Mouse (Mus musculus) C2C12 (cell line): ENCODE results near the gene Adssl1.

ENCODE experiments used
- CTCF ChIP-seq: IDR thresholded peaks from one replicate; pipeline ENCODE4 v1.5.1; 2011; ENCODE audit not compliant: control insufficient read depth, insufficient read depth, insufficient read length
- FOSL1 ChIP-seq: IDR thresholded peaks from one replicate; pipeline ENCODE4 v1.8.0; 2011; ENCODE audit warnings: mild to moderate bottlenecking, low read length; ENCODE audit not compliant: poor library complexity, insufficient read depth, severe bottlenecking

- TF ChIP-seq CTCF (no peak), FOSL1 (no peak)
Measured at GRCm38 (mm10) chr12:112677076-112677475, 57.2 kb downstream of the Adssl1 start.
